Mouse (Mus musculus) liver, embryonic 12.5 days (tissue): Measurements from ENCODE around the gene Zscan21. TPM values are rescaled to one million over a fixed set of nuclear protein-coding genes. Genes with fewer than 3 reads are reported as not detected.

Experiments used
- ATAC-seq: fragments of 200-750 bp; cut with Nextera tagmentation; 2 replicates; pipeline ENCODE4 v1.8.0; 2017; ENCODE audit warnings: moderate number of reproducible peaks, mild to moderate bottlenecking, moderate library complexity
- H3K27ac ChIP-seq: fragments of 300-500 bp; sonication (generic); 2 replicates; pipeline ENCODE4 v1.5.1; 2016; ENCODE audit warnings: mild to moderate bottlenecking
- H3K27me3 ChIP-seq: fragments of 300-500 bp; sonication (generic); replicated peaks from 2 replicates; pipeline ENCODE4 v1.6.1; 2016; ENCODE audit warnings: mild to moderate bottlenecking, moderate library complexity
- H3K36me3 ChIP-seq: fragments of 300-500 bp; sonication (generic); 2 replicates; pipeline ENCODE4 v1.6.1; 2016; ENCODE audit warnings: mild to moderate bottlenecking, moderate library complexity
- H3K4me1 ChIP-seq: fragments of 300-500 bp; sonication (generic); 2 replicates; pipeline ENCODE4 v1.6.1; 2016
- H3K4me2 ChIP-seq: fragments of 300-500 bp; sonication (generic); 2 replicates; pipeline ENCODE4 v1.6.1; 2016; ENCODE audit warnings: mild to moderate bottlenecking, moderate library complexity
- H3K4me3 ChIP-seq: fragments of 300-500 bp; sonication (generic); 2 replicates; pipeline ENCODE4 v1.5.1; 2016; ENCODE audit warnings: mild to moderate bottlenecking, moderate library complexity
- H3K9ac ChIP-seq: fragments of 300-500 bp; sonication (generic); 2 replicates; pipeline ENCODE4 v1.6.1; 2016; ENCODE audit warnings: mild to moderate bottlenecking, moderate library complexity
- H3K9me3 ChIP-seq: fragments of 300-500 bp; sonication (generic); replicated peaks from 2 replicates; pipeline ENCODE4 v1.6.1; 2016; ENCODE audit warnings: mild to moderate bottlenecking, moderate library complexity
- WGBS: fragments of 180-500 bp; shearing (Covaris S2); methylation state at CpG from one replicate; pipeline ENCODE4 v1.1.7; 2016; ENCODE audit not compliant: insufficient replicate concordance; 5-methylcytosine and 5-hydroxymethylcytosine counted together
- polyA plus RNA-seq: library from polyadenylated mRNA; unstranded; fragments of >200 nt; fragmentation: Nextera tagmentation; extraction: Ambion mirVana; gene quantifications from 2 replicates; pipeline ENCODE4 v1.2.1, GENCODE M21; 2016

Zscan21 gene
- polyA plus RNA-seq, 1 experiment from 2014 or later, result 19.6 TPM

- peaks cover 22% of the 10 kb centered on the region for H3K4me1 ChIP-seq
- H3K27me3 ChIP-seq, result no peaks in the 10 kb centered on the region
- peak; percentile 87 for ATAC-seq
- H3K36me3 ChIP-seq, result peaks cover 33% of the 10 kb centered on the region
- no peak overlapping the region; the same call in 1 of the 2 replicates for H3K27ac ChIP-seq
- H3K9me3 ChIP-seq, result no peaks in the 10 kb centered on the region
- H3K4me3 ChIP-seq, result no peak overlapping the region
- peak overlapping the region; percentile 23 for H3K4me2 ChIP-seq
- no peak overlapping the region for H3K9ac ChIP-seq
- WGBS, result 28% methylated on average over 4 of the region's 4 CpGs
Observed at GRCm38 (mm10) chr5:138137257-138137656, 20.6 kb downstream of the Zscan21 start.

DNA sequence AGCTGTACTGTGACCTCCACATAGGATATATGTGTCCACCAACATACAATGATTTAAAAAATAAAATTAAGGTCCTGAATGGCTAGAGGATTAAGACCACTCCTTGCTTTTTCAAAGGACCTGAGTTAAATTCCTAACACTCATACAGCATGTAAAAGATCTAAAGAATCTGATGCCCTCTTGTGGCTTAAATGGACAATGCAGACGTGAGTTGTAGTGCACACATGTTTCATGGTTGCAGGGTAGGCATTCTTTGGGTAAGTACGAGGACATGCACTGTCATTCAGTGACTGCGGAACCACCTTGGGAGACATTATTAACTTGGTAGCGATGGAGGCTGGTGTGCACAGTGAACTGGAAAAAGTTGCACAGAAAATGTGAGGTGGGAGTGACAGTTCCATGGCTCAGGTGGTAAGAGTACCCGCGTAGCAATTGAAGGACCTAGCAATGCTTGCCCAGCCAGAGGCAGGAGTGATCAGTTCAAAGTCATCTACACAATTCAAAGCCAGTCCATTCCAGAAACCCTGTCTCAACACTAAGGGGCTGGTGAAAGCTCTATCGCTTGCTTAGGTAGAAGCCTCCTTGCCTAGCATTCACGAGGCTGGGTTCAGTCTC is 21.3 kb downstream of the Zscan21 start:
- H3K4me1 ChIP-seq, result peaks cover 22% of the 10 kb centered on the region
- no peak overlapping the region for H3K4me2 ChIP-seq
- H3K27ac ChIP-seq, result no peak overlapping the region
- H3K36me3 ChIP-seq, result peaks cover 28% of the 10 kb centered on the region
- no peak overlapping the region for H3K4me3 ChIP-seq
- H3K27me3 ChIP-seq, result no peaks in the 10 kb centered on the region
- peak; percentile 63; the same call in 1 of the 2 replicates for ATAC-seq
- H3K9ac ChIP-seq, result no peak overlapping the region
- no peaks in the 10 kb centered on the region for H3K9me3 ChIP-seq
- WGBS, result 47% methylated on average over 8 of the region's 8 CpGs

DNA sequence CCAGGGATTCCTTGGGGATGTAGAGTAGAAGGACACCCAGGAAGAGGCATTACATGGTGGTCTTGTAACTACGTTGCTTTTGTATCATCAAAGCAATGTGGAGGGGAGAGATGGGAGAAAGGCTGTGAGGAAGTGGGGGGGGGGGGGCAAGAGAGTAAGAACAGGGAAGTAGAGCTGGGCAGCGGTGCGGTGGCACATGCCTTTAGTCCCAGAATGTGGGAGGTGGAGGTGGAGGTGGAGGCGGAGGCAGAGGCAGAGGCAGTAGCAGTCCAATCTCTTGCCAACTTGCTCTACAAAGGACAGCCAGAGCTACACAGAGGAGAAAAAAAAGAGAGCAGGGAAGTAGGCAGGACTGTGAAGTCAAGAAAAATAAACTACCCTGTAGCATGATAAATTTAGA is 21.9 kb downstream of the Zscan21 start:
- 30% methylated on average over 2 of the region's 4 CpGs for WGBS
- H3K4me2 ChIP-seq, result no peak overlapping the region
- no peak for ATAC-seq
- H3K36me3 ChIP-seq, result peaks cover 27% of the 10 kb centered on the region
- H3K27me3 ChIP-seq, result no peaks in the 10 kb centered on the region
- H3K27ac ChIP-seq, result no peak overlapping the region
- no peak overlapping the region for H3K9ac ChIP-seq
- no peak overlapping the region for H3K4me3 ChIP-seq
- no peaks in the 10 kb centered on the region for H3K9me3 ChIP-seq
- peaks cover 22% of the 10 kb centered on the region for H3K4me1 ChIP-seq

GRCm38 (mm10) chr5:138154390-138154789 is 37.7 kb downstream of the Zscan21 start:
- no peaks in the 10 kb centered on the region for H3K9me3 ChIP-seq
- H3K27me3 ChIP-seq, result no peaks in the 10 kb centered on the region
- H3K4me3 ChIP-seq, result peak overlapping the region; percentile 84
- 58% methylated on average over 3 of the region's 3 CpGs for WGBS
- peaks cover 29% of the 10 kb centered on the region for H3K36me3 ChIP-seq
- ATAC-seq, result no peak
- H3K27ac ChIP-seq, result no peak overlapping the region
- H3K4me1 ChIP-seq, result peaks cover 15% of the 10 kb centered on the region
- peak overlapping the region; percentile 79 for H3K4me2 ChIP-seq
- H3K9ac ChIP-seq, result peak overlapping the region; percentile 84; the same call in 1 of the 2 replicates

DNA sequence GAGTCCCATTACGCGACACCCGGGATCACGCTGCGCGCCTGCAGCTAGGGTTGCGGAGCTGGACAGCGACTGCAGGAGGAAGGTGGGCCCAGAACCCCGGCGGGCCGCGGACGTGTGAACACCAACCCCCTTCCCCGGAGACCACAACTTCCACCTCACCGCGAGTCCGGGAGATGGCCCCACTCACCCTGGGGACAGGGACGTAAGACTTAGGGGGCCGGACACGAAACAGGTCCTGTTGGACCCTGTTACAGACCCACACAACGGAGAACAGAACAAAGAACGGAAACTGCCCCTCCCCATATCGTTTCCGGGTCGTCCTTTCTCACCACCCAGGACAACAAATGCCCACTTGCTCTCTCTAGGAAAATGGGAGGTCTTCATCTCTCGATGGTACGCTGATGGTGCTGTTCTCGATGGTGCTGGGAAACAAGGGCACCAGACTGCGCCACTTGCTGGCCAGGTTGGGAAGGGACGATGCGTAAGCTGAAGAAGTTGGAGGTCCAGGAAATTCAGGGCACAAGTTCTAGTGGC is 38.8 kb downstream of the Zscan21 start, which contains the start of gene Zfp113:
TSS of gene Zfp113 (minus strand) at position 302 of the 534 bp plus-strand sequence.
- H3K36me3 ChIP-seq, result peaks cover 24% of the 10 kb centered on the region
- H3K4me3 ChIP-seq, result peak within 1 kb of the TSS; percentile 84
- under 1% methylated on average over 31 of the region's 31 CpGs for WGBS
- ATAC-seq, result peak; percentile 97
- H3K9ac ChIP-seq, result peak within 1 kb of the TSS; percentile 84
- H3K4me2 ChIP-seq, result peak within 1 kb of the TSS; percentile 79
- H3K9me3 ChIP-seq, result no peaks in the 10 kb centered on the region
- H3K27me3 ChIP-seq, result no peaks in the 10 kb centered on the region
- H3K27ac ChIP-seq, result peak within 1 kb of the TSS; percentile 82
- H3K4me1 ChIP-seq, result peaks cover 19% of the 10 kb centered on the region

DNA sequence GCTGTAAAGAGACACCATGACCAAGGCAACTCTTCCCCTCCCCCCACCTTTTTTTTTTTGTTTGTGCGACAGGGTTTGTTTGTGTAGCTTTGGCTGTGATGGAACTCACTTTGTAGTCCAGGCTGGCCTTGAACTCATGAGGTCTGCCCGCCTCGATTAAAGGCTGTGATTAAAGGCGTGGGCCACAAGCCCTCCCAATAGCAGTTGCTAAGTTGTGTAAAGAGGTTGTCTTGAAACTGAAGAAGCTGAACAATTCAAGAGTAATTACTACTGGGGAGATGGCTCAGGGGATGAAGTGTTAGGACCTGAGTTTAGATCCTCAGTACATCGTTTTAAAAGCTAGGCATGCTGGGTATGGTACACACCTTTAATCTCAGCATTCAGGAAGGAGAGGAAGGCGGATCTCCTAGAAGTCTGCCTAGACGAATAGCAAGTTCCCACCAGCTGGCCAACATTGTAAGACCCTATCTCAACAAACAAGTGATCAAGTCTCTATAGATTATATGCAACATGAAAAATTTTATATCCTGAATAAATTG is 43.6 kb downstream of the Zscan21 start:
- 64% methylated on average over 7 of the region's 7 CpGs for WGBS

GRCm38 (mm10) chr5:138160842-138161665 is 44.4 kb downstream of the Zscan21 start, which contains the start of gene Cops6:
Cops6 (plus strand) TSS chr5:138161071.
- H3K4me1 ChIP-seq, result peaks cover 32% of the 10 kb centered on the region
- H3K36me3 ChIP-seq, result peaks cover 40% of the 10 kb centered on the region
- no peaks in the 10 kb centered on the region for H3K9me3 ChIP-seq
- peak within 1 kb of the TSS; percentile 75 for H3K4me3 ChIP-seq
- no peaks in the 10 kb centered on the region for H3K27me3 ChIP-seq
- ATAC-seq, result peak; percentile 94
- peak within 1 kb of the TSS; percentile 81 for H3K4me2 ChIP-seq
- H3K27ac ChIP-seq, result peak within 1 kb of the TSS; percentile 66
- under 1% methylated on average over 42 of the region's 42 CpGs for WGBS
- peak within 1 kb of the TSS; percentile 80 for H3K9ac ChIP-seq

More for the DNA sequence above, 43.6 kb downstream of the Zscan21 start:
- Histone ChIP-seq H3K27ac (peak overlapping the region; percentile 50; the same call in 1 of the 2 replicates), H3K9me3 (no peaks in the 10 kb centered on the region), H3K36me3 (peaks cover 33% of the 10 kb centered on the region), H3K4me3 (peak overlapping the region; percentile 75), H3K27me3 (no peaks in the 10 kb centered on the region), H3K4me2 (peak overlapping the region; percentile 81), H3K9ac (peak overlapping the region; percentile 80), H3K4me1 (peaks cover 34% of the 10 kb centered on the region)
- ATAC-seq, result no peak

DNA sequence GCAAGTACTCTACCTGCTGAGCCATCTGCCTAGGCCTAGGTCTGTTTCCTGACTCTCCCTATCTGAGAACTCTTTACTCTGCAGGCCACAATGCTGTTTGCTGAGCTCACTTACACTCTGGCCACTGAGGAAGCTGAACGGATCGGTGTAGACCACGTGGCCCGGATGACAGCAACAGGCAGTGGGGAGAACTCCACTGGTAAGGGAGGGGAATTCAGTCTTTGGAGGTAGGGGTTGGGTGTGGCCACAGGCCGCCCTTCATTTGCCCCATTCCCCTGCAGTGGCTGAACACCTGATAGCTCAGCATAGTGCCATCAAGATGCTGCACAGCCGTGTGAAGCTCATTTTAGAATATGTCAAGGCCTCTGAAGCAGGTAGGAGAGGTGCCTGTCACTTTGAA is 46.3 kb downstream of the Zscan21 start:
- no peak for ATAC-seq

GRCm38 (mm10) chr5:138163610-138164009 is 46.9 kb downstream of the Zscan21 start:
- WGBS, result 77% methylated on average over 10 of the region's 10 CpGs
- Histone ChIP-seq H3K27me3 (no peaks in the 10 kb centered on the region), H3K4me1 (peaks cover 45% of the 10 kb centered on the region), H3K9me3 (no peaks in the 10 kb centered on the region), H3K4me3 (no peak overlapping the region), H3K4me2 (no peak overlapping the region), H3K27ac (no peak overlapping the region), H3K36me3 (peaks cover 66% of the 10 kb centered on the region), H3K9ac (no peak overlapping the region)
- ATAC-seq, result no peak

More for the DNA sequence above, 46.3 kb downstream of the Zscan21 start:
- H3K4me2 ChIP-seq, result no peak overlapping the region
- H3K9ac ChIP-seq, result no peak overlapping the region
- H3K9me3 ChIP-seq, result no peaks in the 10 kb centered on the region
- WGBS, result 69% methylated on average over 6 of the region's 6 CpGs
- H3K36me3 ChIP-seq, result peaks cover 60% of the 10 kb centered on the region
- H3K4me3 ChIP-seq, result no peak overlapping the region
- H3K27ac ChIP-seq, result peak overlapping the region; percentile 66; the same call in 1 of the 2 replicates
- H3K27me3 ChIP-seq, result no peaks in the 10 kb centered on the region
- peaks cover 39% of the 10 kb centered on the region for H3K4me1 ChIP-seq

DNA sequence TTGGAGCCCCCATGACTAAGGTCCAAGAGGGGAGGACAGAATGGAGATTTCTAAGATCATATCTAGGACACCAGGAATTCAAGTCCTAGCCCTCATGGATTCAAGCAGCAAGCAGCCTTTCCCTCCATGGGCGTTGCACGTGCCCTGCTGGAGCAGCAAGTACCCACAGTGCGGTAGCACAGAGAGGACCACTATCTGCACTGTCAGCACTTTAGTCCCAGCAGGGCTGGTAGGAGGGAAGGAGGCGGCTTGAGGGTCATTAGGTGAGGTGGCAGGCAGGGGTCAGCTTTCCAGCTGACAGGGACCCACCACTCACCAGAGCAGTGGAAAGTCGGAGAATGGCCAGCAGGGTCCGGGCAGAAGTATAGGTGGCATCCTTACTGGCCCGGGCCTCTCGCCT is 48.9 kb downstream of the Zscan21 start:
- WGBS, result 87% methylated on average over 8 of the region's 8 CpGs
- Histone ChIP-seq H3K27ac (no peak overlapping the region), H3K27me3 (no peaks in the 10 kb centered on the region), H3K9me3 (no peaks in the 10 kb centered on the region), H3K4me1 (peaks cover 57% of the 10 kb centered on the region), H3K4me2 (no peak overlapping the region), H3K9ac (no peak overlapping the region), H3K36me3 (peaks cover 84% of the 10 kb centered on the region), H3K4me3 (no peak overlapping the region)
- no peak for ATAC-seq

GRCm38 (mm10) chr5:138170936-138171561 is 54.3 kb downstream of the Zscan21 start:
- peak overlapping the region; percentile 85 for H3K4me3 ChIP-seq
- no peaks in the 10 kb centered on the region for H3K27me3 ChIP-seq
- ATAC-seq, result peak; percentile 80
- peak overlapping the region; percentile 99 for H3K27ac ChIP-seq
- H3K4me1 ChIP-seq, result peaks cover 49% of the 10 kb centered on the region
- H3K9me3 ChIP-seq, result no peaks in the 10 kb centered on the region
- WGBS, result under 1% methylated on average over 47 of the region's 47 CpGs
- peak overlapping the region; percentile 94 for H3K9ac ChIP-seq
- peaks cover 68% of the 10 kb centered on the region for H3K36me3 ChIP-seq
- H3K4me2 ChIP-seq, result peak overlapping the region; percentile 92
